Mouse (Mus musculus): ENCODE measurements around the gene Lrrtm1.

The Lrrtm1 gene

DNA sequence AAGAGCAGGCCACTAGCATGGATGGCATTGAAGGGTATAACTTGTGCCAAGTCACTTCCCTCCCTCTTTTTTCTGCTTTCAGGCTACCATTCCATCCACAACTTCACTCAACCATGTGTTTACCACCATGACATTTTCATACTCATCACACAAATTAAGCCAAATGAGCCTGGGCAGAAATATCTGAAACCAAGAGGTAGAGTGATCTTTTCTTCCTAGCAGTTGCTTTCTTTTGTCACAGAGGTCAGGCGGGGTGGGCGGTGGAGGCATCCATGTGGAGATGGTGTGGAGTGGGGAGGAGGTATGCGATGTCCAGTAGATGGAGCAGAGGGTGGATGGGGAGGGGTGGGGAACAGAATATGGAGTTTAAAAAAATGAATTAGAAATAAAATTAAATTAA is 64.3 kb downstream of the Lrrtm1 start:
- DNase-seq (ENCODE audit: low spot score in 2 of 2) = no peak
